Mouse (Mus musculus): Measurements from ENCODE around the gene Tgfbrap1. TPM values are rescaled to one million over a fixed set of nuclear protein-coding genes. Genes with fewer than 3 reads are reported as not detected.

Tgfbrap1 gene
- polyA plus RNA-seq, 1 experiment from 2014 or later = 11.4 TPM

- no peak overlapping the region for H3K27ac ChIP-seq (replicated peaks)
- H3K27me3 ChIP-seq = no peaks in the 10 kb centered on the region
- 76% methylated on average over 4 of the region's 4 CpGs for WGBS
- ATAC-seq (ENCODE audit: insufficient number of reproducible peaks, low FRiP score, low TSS enrichment, low read depth) = no peak
- H3K4me2 ChIP-seq (replicated peaks) = no peak overlapping the region
- H3K36me3 ChIP-seq = no peaks in the 10 kb centered on the region
- no peak overlapping the region for H3K9ac ChIP-seq
- H3K4me1 ChIP-seq = no peaks in the 10 kb centered on the region
- no peak overlapping the region for H3K4me3 ChIP-seq (replicated peaks)
- H3K9me3 ChIP-seq (replicated peaks) = no peaks in the 10 kb centered on the region
These were observed 91.9 kb downstream of the Tgfbrap1 start for GRCm38 (mm10) chr1:43006524-43006923.

GRCm38 (mm10) chr1:43006051-43006514 lies 92.4 kb downstream of the Tgfbrap1 start:
- Histone ChIP-seq H3K9ac (no peak overlapping the region), H3K27me3 (no peaks in the 10 kb centered on the region), H3K36me3 (no peaks in the 10 kb centered on the region), H3K9me3 (replicated peaks) (no peaks in the 10 kb centered on the region), H3K4me2 (replicated peaks) (no peak overlapping the region), H3K4me1 (no peaks in the 10 kb centered on the region), H3K27ac (replicated peaks) (no peak overlapping the region), H3K4me3 (replicated peaks) (no peak overlapping the region)
- WGBS = 31% methylated on average over 13 of the region's 13 CpGs
- no peak for ATAC-seq (ENCODE audit: insufficient number of reproducible peaks, low FRiP score, low TSS enrichment, low read depth)

Small RNAs within 50 kb of the gene (microRNA-seq; reads per million reads assigned to microRNA genes)
- gene Gm24001 (ENCODE audit: borderline number of aligned reads) = not detected

Other genes with a start within 250 kb of the Tgfbrap1 start
- 41.3 and 41.6 TPM in 2 replicates for gene Mrps9, start 247.4 kb downstream of the Tgfbrap1 start, polyA plus RNA-seq (2015; fragmentation: Nextera tagmentation; extraction: Ambion mirVana)
- 5.9 and 8.0 TPM in 2 replicates for gene Gpr45, start 145.8 kb downstream of the Tgfbrap1 start, polyA plus RNA-seq (2015; fragmentation: Nextera tagmentation; extraction: Ambion mirVana)
- 29.4 and 30.0 TPM in 2 replicates for gene AI597479, start 73 bp upstream of the Tgfbrap1 start, polyA plus RNA-seq (2015; fragmentation: Nextera tagmentation; extraction: Ambion mirVana)
- 22.0 and 22.9 TPM in 2 replicates for gene Fhl2, start 98.3 kb upstream of the Tgfbrap1 start, polyA plus RNA-seq (2015; fragmentation: Nextera tagmentation; extraction: Ambion mirVana)

Measured in embryonic facial prominence, embryonic 15.5 days (tissue).